Mouse (Mus musculus) urinary bladder, postnatal 14 days (tissue): ENCODE data around the gene Slc26a10.

Experiments used
- DNase-seq: peaks from one replicate; pipeline ENCODE4 v3.0.0; 2021; ENCODE audit warnings: low spot score

Slc26a10 gene

GRCm38 (mm10) chr10:127182624-127183023 lies 2.2 kb upstream of the Slc26a10 start:
- DNase-seq: no peak

GRCm38 (mm10) chr10:127181566-127181965 lies 1.1 kb upstream of the Slc26a10 start:
- DNase-seq: no peak

- no peak for DNase-seq
Observed at GRCm38 (mm10) chr10:127180695-127181047, 226 bp upstream of the Slc26a10 start.

- peak; percentile 4 for DNase-seq
Observed at GRCm38 (mm10) chr10:127178286-127179027, 2.0 kb downstream of the Slc26a10 start.

GRCm38 (mm10) chr10:127177719-127178118 lies 2.7 kb downstream of the Slc26a10 start:
- peak; percentile 78 for DNase-seq

- DNase-seq: no peak
Observed at GRCm38 (mm10) chr10:127177235-127177634, 3.2 kb downstream of the Slc26a10 start.

GRCm38 (mm10) chr10:127176756-127177155 lies 3.7 kb downstream of the Slc26a10 start:
- no peak for DNase-seq

- DNase-seq: no peak
Observed at GRCm38 (mm10) chr10:127176228-127176627, 4.2 kb downstream of the Slc26a10 start.

GRCm38 (mm10) chr10:127174170-127174569 lies 6.3 kb downstream of the Slc26a10 start:
- DNase-seq: no peak

GRCm38 (mm10) chr10:127173148-127174065 lies 7.0 kb downstream of the Slc26a10 start:
- DNase-seq: no peak

- no peak for DNase-seq
Observed at GRCm38 (mm10) chr10:127171631-127172200, 8.7 kb downstream of the Slc26a10 start.

GRCm38 (mm10) chr10:127170837-127171272 lies 9.6 kb downstream of the Slc26a10 start:
- peak; percentile 77 for DNase-seq

GRCm38 (mm10) chr10:127170002-127170401 lies 10.4 kb downstream of the Slc26a10 start:
- no peak for DNase-seq

GRCm38 (mm10) chr10:127167614-127168192 lies 12.7 kb downstream of the Slc26a10 start:
- peak; percentile 41 for DNase-seq

GRCm38 (mm10) chr10:127166771-127167613 lies 13.5 kb downstream of the Slc26a10 start:
- DNase-seq: no peak

GRCm38 (mm10) chr10:127166404-127166715 lies 14.1 kb downstream of the Slc26a10 start:
- DNase-seq: no peak

GRCm38 (mm10) chr10:127165654-127166403 lies 14.6 kb downstream of the Slc26a10 start:
- DNase-seq: peak; percentile 48

GRCm38 (mm10) chr10:127165354-127165653 lies 15.1 kb downstream of the Slc26a10 start:
- DNase-seq: no peak

- peak; percentile 72 for DNase-seq
Observed at GRCm38 (mm10) chr10:127164631-127165353, 15.7 kb downstream of the Slc26a10 start, which contains the start of gene B4galnt1. Gene B4galnt1 (plus strand): TSS chr10:127165225.

GRCm38 (mm10) chr10:127164190-127164589 lies 16.3 kb downstream of the Slc26a10 start:
- DNase-seq: no peak
